Mouse (Mus musculus) CH12.LX (cell line): ENCODE measurements around the gene Ost4. TPM values are rescaled to one million over a fixed set of nuclear protein-coding genes. Genes with fewer than 3 reads are reported as not detected.

Source experiments
- DNase-seq: peaks from one replicate; pipeline ENCODE4 v3.0.0-alpha.2; 2013; ENCODE audit errors: extremely low read depth
- H3K27ac ChIP-seq: 2 replicates; pipeline ENCODE4 v1.5.1; 2012; ENCODE audit warnings: low read depth, mild to moderate bottlenecking, control low read depth, moderate library complexity; ENCODE audit not compliant: insufficient read depth
- H3K27me3 ChIP-seq: replicated peaks from 2 replicates; pipeline ENCODE3; 2012; ENCODE audit warnings: inconsistent platforms
- H3K36me3 ChIP-seq, 2 experiments: replicated peaks in 1 of 2; 2 replicates each; pipeline versions ENCODE3 to v1.6.1; 2012; ENCODE audit warnings: inconsistent platforms in 1 of 2, low read length in 1 of 2, mild to moderate bottlenecking in 1 of 2, mixed read lengths in 1 of 2, moderate library complexity in 1 of 2; ENCODE audit not compliant: control insufficient read depth in 1 of 2, insufficient read depth in 1 of 2
- H3K4me1 ChIP-seq, 2 experiments: 2 replicates each; pipeline ENCODE4 v1.6.1; 2012; ENCODE audit warnings: inconsistent platforms in 1 of 2, moderate library complexity in 1 of 2; ENCODE audit not compliant: insufficient read depth in 2 of 2, control insufficient read depth in 1 of 2
- H3K4me2 ChIP-seq: 2 replicates; pipeline ENCODE4 v1.6.1; 2012; ENCODE audit warnings: low read depth, mild to moderate bottlenecking, control low read depth; ENCODE audit not compliant: poor library complexity, insufficient read depth, severe bottlenecking
- H3K4me3 ChIP-seq, 3 experiments: fragments of 150-350 bp in 1 of 3; sonication (generic) in 1 of 3; replicated peaks in 1 of 3; 2 replicates each; pipeline versions ENCODE3 to v1.5.1; 2011 to 2012; ENCODE audit warnings: low read depth in 2 of 3, low read length in 2 of 3, mild to moderate bottlenecking in 2 of 3, moderate library complexity in 2 of 3, control low read depth in 1 of 3, improper control_type of control experiment in 1 of 3, inconsistent platforms in 1 of 3, mixed read lengths in 1 of 3; ENCODE audit not compliant: poor library complexity in 1 of 3
- H3K79me2 ChIP-seq: replicated peaks from 2 replicates; pipeline ENCODE4 v1.6.1; 2012; ENCODE audit warnings: mild to moderate bottlenecking, moderate library complexity; ENCODE audit not compliant: control insufficient read depth, poor library complexity, insufficient read depth, severe bottlenecking; ENCODE audit errors: extremely low read depth
- H3K9ac ChIP-seq: 2 replicates; pipeline ENCODE4 v1.6.1; 2012; ENCODE audit warnings: low read depth, mild to moderate bottlenecking, control low read depth, moderate library complexity; ENCODE audit not compliant: insufficient read depth
- H3K9me3 ChIP-seq: replicated peaks from 2 replicates; pipeline ENCODE3; 2012; ENCODE audit warnings: low read length, inconsistent platforms, mixed read lengths
- CHD1 ChIP-seq: IDR thresholded peaks from 2 replicates; pipeline ENCODE4 v1.6.1; 2012; ENCODE audit warnings: low read depth, low read length, improper control_type of control experiment, inconsistent platforms
- CHD2 ChIP-seq: IDR thresholded peaks from 2 replicates; pipeline ENCODE4 v1.6.1; 2011; ENCODE audit warnings: low read length, improper control_type of control experiment
- CTCF ChIP-seq, 2 experiments: IDR thresholded peaks in 1 of 2; conservative IDR thresholded peaks in 1 of 2; 2 replicates each; pipeline ENCODE4 v1.5.1; 2011 to 2012; ENCODE audit warnings: low read depth in 2 of 2, low read length in 2 of 2, improper control_type of control experiment in 1 of 2, inconsistent platforms in 1 of 2, mild to moderate bottlenecking in 1 of 2, moderate library complexity in 1 of 2
- E2F4 ChIP-seq: IDR thresholded peaks from 2 replicates; pipeline ENCODE4 v1.6.1; 2011; ENCODE audit warnings: low read depth, low read length, improper control_type of control experiment; ENCODE audit not compliant: insufficient replicate concordance
- ELF1 ChIP-seq: IDR thresholded peaks from 2 replicates; pipeline ENCODE4 v1.6.1; 2014; ENCODE audit warnings: low read depth, mild to moderate bottlenecking, inconsistent platforms, low read length, improper control_type of control experiment
- EP300 ChIP-seq: IDR thresholded peaks from 2 replicates; pipeline ENCODE4 v1.6.1; 2011; ENCODE audit warnings: low read length, improper control_type of control experiment
- HCFC1 ChIP-seq: IDR thresholded peaks from 2 replicates; pipeline ENCODE4 v1.6.1; 2012; ENCODE audit warnings: low read depth, mild to moderate bottlenecking, inconsistent platforms, low read length, improper control_type of control experiment
- IRF4 ChIP-seq: IDR thresholded peaks from 2 replicates; pipeline ENCODE4 v1.6.1; 2014; ENCODE audit warnings: low read depth, mild to moderate bottlenecking, inconsistent platforms, low read length, improper control_type of control experiment
- JUN ChIP-seq: IDR thresholded peaks from 2 replicates; pipeline ENCODE4 v1.6.1; 2011; ENCODE audit warnings: low read depth, mild to moderate bottlenecking, low read length, improper control_type of control experiment, moderate library complexity; ENCODE audit not compliant: insufficient read depth
- JUND ChIP-seq: conservative IDR thresholded peaks from 2 replicates; pipeline ENCODE4 v1.6.1; 2011; ENCODE audit warnings: low read depth, low read length, improper control_type of control experiment
- MAFK ChIP-seq: IDR thresholded peaks from 2 replicates; pipeline ENCODE4 v1.6.1; 2011; ENCODE audit warnings: low read length, improper control_type of control experiment; ENCODE audit not compliant: insufficient replicate concordance
- MAZ ChIP-seq: IDR thresholded peaks from 2 replicates; pipeline ENCODE4 v1.6.1; 2012; ENCODE audit warnings: low read depth, mild to moderate bottlenecking, inconsistent platforms, low read length, improper control_type of control experiment, moderate library complexity
- MEF2A ChIP-seq: IDR thresholded peaks from 2 replicates; pipeline ENCODE4 v1.6.1; 2014; ENCODE audit warnings: low read depth, mild to moderate bottlenecking, inconsistent platforms, low read length, improper control_type of control experiment, borderline replicate concordance
- MYC ChIP-seq: IDR thresholded peaks from 2 replicates; pipeline ENCODE4 v1.6.1; 2011; ENCODE audit warnings: low read depth, mild to moderate bottlenecking, improper control_type of control experiment, low read length
- NELFE ChIP-seq: IDR thresholded peaks from 2 replicates; pipeline ENCODE4 v1.6.1; 2011; ENCODE audit warnings: low read depth, low read length, improper control_type of control experiment
- NRF1 ChIP-seq: IDR thresholded peaks from 2 replicates; pipeline ENCODE4 v1.6.1; 2014; ENCODE audit warnings: low read depth, mild to moderate bottlenecking, inconsistent platforms, low read length, improper control_type of control experiment, moderate library complexity
- POLR2A ChIP-seq: IDR thresholded peaks from 2 replicates; pipeline ENCODE4 v1.6.1; 2011; ENCODE audit warnings: low read depth, mild to moderate bottlenecking, improper control_type of control experiment, low read length
- RAD21 ChIP-seq: IDR thresholded peaks from 2 replicates; pipeline ENCODE4 v1.6.1; 2011; ENCODE audit warnings: low read depth, mild to moderate bottlenecking, low read length, improper control_type of control experiment, moderate library complexity
- SMC3 ChIP-seq: IDR thresholded peaks from 2 replicates; pipeline ENCODE4 v1.6.1; 2011; ENCODE audit warnings: low read depth, low read length, improper control_type of control experiment
- TBP ChIP-seq: conservative IDR thresholded peaks from 2 replicates; pipeline ENCODE4 v1.6.1; 2011; ENCODE audit warnings: low read depth, low read length, improper control_type of control experiment
- USF1 ChIP-seq: IDR thresholded peaks from 2 replicates; pipeline ENCODE4 v1.6.1; 2014; ENCODE audit warnings: low read depth, mild to moderate bottlenecking, inconsistent platforms, low read length, improper control_type of control experiment
- USF2 ChIP-seq: conservative IDR thresholded peaks from 2 replicates; pipeline ENCODE4 v1.6.1; 2011; ENCODE audit warnings: low read depth, low read length, improper control_type of control experiment
- dilution Hi-C: fragments of 300-500 bp; cut with MboI; formaldehyde crosslinking; loops from 2 replicates; pipeline ENCODE4 v1.14.3; 2020; ENCODE audit warnings: low sequenced_read_pairs; ENCODE audit not compliant: extremely low pct_unique_long_range_greater_than_20kb, extremely low pct_ligation_motif_present
- in situ Hi-C: fragments of 300-500 bp; cut with MboI; formaldehyde crosslinking; loops from 3 replicates; pipeline ENCODE4 v1.14.3; 2019; ENCODE audit warnings: low sequenced_read_pairs, low pct_ligation_motif_present, low pct_unique_long_range_greater_than_20kb, mixed read lengths
- polyA plus RNA-seq: library from polyadenylated mRNA; unstranded; fragments of >175 nt; gene quantifications from 2 replicates; pipeline ENCODE4 v1.2.1, GENCODE M21; 2012; ENCODE audit warnings: low read depth; ENCODE audit not compliant: insufficient read length
- total RNA-seq, 2 experiments: library from RNA; depleted of rRNA; stranded (reverse); fragments of 300-350 nt in 1 of 2; fragments of >200 nt in 1 of 2; gene quantifications; 2 replicates each; pipeline ENCODE4 v1.2.3; 2012 to 2014

Gene Ost4
- total and polyA plus RNA-seq, 3 experiments, result 181 to 330 (median 263) TPM

DNA sequence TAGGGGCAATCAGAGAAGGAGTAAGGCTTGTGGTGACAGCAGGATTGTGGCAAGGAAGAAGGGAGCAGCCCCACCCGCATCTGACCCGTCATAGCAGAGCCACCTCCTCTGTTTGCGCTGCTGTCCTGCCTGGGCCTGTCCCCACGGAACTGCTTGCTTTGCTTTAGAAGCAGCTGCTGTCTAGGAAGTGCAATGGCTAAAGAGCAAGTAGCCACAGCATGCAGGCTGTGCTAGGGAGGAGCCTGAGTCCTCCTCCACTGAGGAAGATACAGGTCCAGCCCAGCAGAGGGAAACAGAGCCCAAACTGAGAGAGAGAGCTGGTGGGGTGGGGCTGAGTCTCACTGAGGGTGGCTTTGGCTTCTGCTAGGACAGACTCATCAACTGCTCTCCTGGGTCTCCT, 43.7 kb downstream of the Ost4 start:
- dilution Hi-C loops, result no loop called here
- Histone ChIP-seq H3K27ac (no peak overlapping the region), H3K4me2 (no peak overlapping the region), H3K4me3 (no peak overlapping the region), H3K27me3 (peaks cover 2% of the 10 kb centered on the region), H3K4me1 (peaks cover 21 to 41% of the 10 kb centered on the region in 2 experiments), H3K36me3 (peaks cover 0 to 3% of the 10 kb centered on the region in 2 experiments), H3K9ac (no peak overlapping the region), H3K9me3 (no peaks in the 10 kb centered on the region), H3K79me2 (no peaks in the 10 kb centered on the region)
- TF ChIP-seq CHD2 (no peak), ELF1 (peak; percentile 58), RAD21 (peak; percentile 56), CTCF (conservative IDR thresholded peaks at IDR 0.05 in 1 of 2, IDR thresholded peaks at IDR 0.05 in 1 of 2; ENCODE audit: low read depth in 2 of 2, low read length in 2 of 2) (peak in 1 of 2 experiments; percentile 62; a peak in 2 of 4 replicates), IRF4 (peak; percentile 46; the same call in 1 of the 2 replicates), E2F4 (no peak), NELFE (no peak), NRF1 (no peak), JUND (no peak), MEF2A (0 out of 2 replicates have a peak, but pooled peaks have one; percentile 33), MAFK (no peak), CHD1 (no peak), USF1 (no peak), HCFC1 (no peak), SMC3 (peak; percentile 42; the same call in 1 of the 2 replicates), MAZ (peak; percentile 31; the same call in 1 of the 2 replicates)
- in situ Hi-C loops, result no loop called here
- DNase-seq, result peak; percentile 50

- no peak for DNase-seq
- H3K9me3 ChIP-seq, result no peaks in the 10 kb centered on the region
- H3K4me2 ChIP-seq, result no peak overlapping the region
- H3K9ac ChIP-seq, result no peak overlapping the region
- H3K27ac ChIP-seq, result no peak overlapping the region
- peaks cover 33% of the 10 kb centered on the region for H3K27me3 ChIP-seq
- no peaks in the 10 kb centered on the region for H3K4me1 ChIP-seq
- no peaks in the 10 kb centered on the region for H3K79me2 ChIP-seq
- dilution Hi-C loops (no loop called here), in situ Hi-C loops (loop anchor here (10.0 kb wide), 1 partner anchor 151 kb away; no protein-coding TSS in a partner anchor)
- TF ChIP-seq CTCF (conservative IDR thresholded peaks at IDR 0.05 in 1 of 2, IDR thresholded peaks at IDR 0.05 in 1 of 2; ENCODE audit: low read depth in 2 of 2, low read length in 2 of 2), result peak in 1 of 2 experiments; percentile 58; a peak in 2 of 4 replicates
- no peak for TF ChIP-seq JUN
- TF ChIP-seq USF2, result no peak
- TF ChIP-seq RAD21, result peak; percentile 21
- no peak for TF ChIP-seq TBP
- no peak for TF ChIP-seq CHD1
- TF ChIP-seq EP300, result no peak
- peak; percentile 53 for TF ChIP-seq SMC3
- no peak for TF ChIP-seq MYC
- TF ChIP-seq POLR2A, result no peak
- TF ChIP-seq CHD2, result no peak
- H3K4me3 ChIP-seq, result no peak overlapping the region
- no peaks in the 10 kb centered on the region for H3K36me3 ChIP-seq
These were observed 51.5 kb downstream of the Ost4 start for GRCm38 (mm10) chr5:30856124-30856523.

Other genes starting within 250 kb of the Ost4 start
- 89.4 and 99.1 TPM in 2 replicates for gene Cenpa, start 241.0 kb downstream of the Ost4 start, total RNA-seq (2012; rRNA removed)
- 125 and 138 TPM in 2 replicates for gene Cenpa, start 241.0 kb downstream of the Ost4 start, total RNA-seq (2014; rRNA removed)
- 143 and 163 TPM in 2 replicates for gene Cenpa, start 241.0 kb downstream of the Ost4 start, polyA plus RNA-seq
- gene Dpysl5, start 196.2 kb downstream of the Ost4 start, total RNA-seq (2012; rRNA removed), result 0.21 TPM in 1 of 2 replicates, not detected in the other
- gene Dpysl5, start 196.2 kb downstream of the Ost4 start, total RNA-seq (2014; rRNA removed), result not detected in 2 replicates
- not detected in 2 replicates for gene Dpysl5, start 196.2 kb downstream of the Ost4 start, polyA plus RNA-seq
- 1.3 and 1.6 TPM in 2 replicates for gene Mapre3, start 93.1 kb downstream of the Ost4 start, total RNA-seq (2012; rRNA removed)
- 0.28 and 0.30 TPM in 2 replicates for gene Mapre3, start 93.1 kb downstream of the Ost4 start, total RNA-seq (2014; rRNA removed)
- gene Mapre3, start 93.1 kb downstream of the Ost4 start, polyA plus RNA-seq, result 1.5 and 2.3 TPM in 2 replicates
- 31.9 and 36.7 TPM in 2 replicates for gene Tmem214, start 39.8 kb downstream of the Ost4 start, total RNA-seq (2012; rRNA removed)
- 25.2 and 28.3 TPM in 2 replicates for gene Tmem214, start 39.8 kb downstream of the Ost4 start, total RNA-seq (2014; rRNA removed)
- 28.0 and 35.3 TPM in 2 replicates for gene Tmem214, start 39.8 kb downstream of the Ost4 start, polyA plus RNA-seq
- gene Agbl5, start 19.1 kb downstream of the Ost4 start, total RNA-seq (2012; rRNA removed), result 8.0 and 9.3 TPM in 2 replicates
- 3.5 and 4.1 TPM in 2 replicates for gene Agbl5, start 19.1 kb downstream of the Ost4 start, total RNA-seq (2014; rRNA removed)
- 8.4 and 11.6 TPM in 2 replicates for gene Agbl5, start 19.1 kb downstream of the Ost4 start, polyA plus RNA-seq
- 0.34 TPM in 2 replicates for gene Emilin1, start 5.6 kb upstream of the Ost4 start, total RNA-seq (2012; rRNA removed)
- 0.05 and 0.11 TPM in 2 replicates for gene Emilin1, start 5.6 kb upstream of the Ost4 start, total RNA-seq (2014; rRNA removed)
- 0.33 and 0.63 TPM in 2 replicates for gene Emilin1, start 5.6 kb upstream of the Ost4 start, polyA plus RNA-seq
- 3.7 and 5.7 TPM in 2 replicates for gene Khk, start 13.6 kb upstream of the Ost4 start, total RNA-seq (2012; rRNA removed)
- 1.9 and 2.5 TPM in 2 replicates for gene Khk, start 13.6 kb upstream of the Ost4 start, total RNA-seq (2014; rRNA removed)
- gene Khk, start 13.6 kb upstream of the Ost4 start, polyA plus RNA-seq, result 2.9 and 3.7 TPM in 2 replicates
- not detected in 2 replicates for gene Cgref1, start 37.8 kb upstream of the Ost4 start, total RNA-seq (2012; rRNA removed)
- not detected in 2 replicates for gene Cgref1, start 37.8 kb upstream of the Ost4 start, total RNA-seq (2014; rRNA removed)
- gene Cgref1, start 37.8 kb upstream of the Ost4 start, polyA plus RNA-seq, result not detected in 2 replicates
- gene Preb, start 52.6 kb upstream of the Ost4 start, total RNA-seq (2012; rRNA removed), result 96.5 and 99.8 TPM in 2 replicates
- 70.9 and 87.3 TPM in 2 replicates for gene Preb, start 52.6 kb upstream of the Ost4 start, total RNA-seq (2014; rRNA removed)
- 143 and 145 TPM in 2 replicates for gene Preb, start 52.6 kb upstream of the Ost4 start, polyA plus RNA-seq
- gene Tcf23, start 60.9 kb upstream of the Ost4 start, total RNA-seq (2012; rRNA removed), result not detected in 2 replicates
- not detected in 2 replicates for gene Tcf23, start 60.9 kb upstream of the Ost4 start, total RNA-seq (2014; rRNA removed)
- not detected in 2 replicates for gene Tcf23, start 60.9 kb upstream of the Ost4 start, polyA plus RNA-seq
- gene Atraid, start 140.5 kb upstream of the Ost4 start, total RNA-seq (2012; rRNA removed), result 48.8 and 58.0 TPM in 2 replicates
- 88.7 TPM in 2 replicates for gene Atraid, start 140.5 kb upstream of the Ost4 start, total RNA-seq (2014; rRNA removed)
- gene Atraid, start 140.5 kb upstream of the Ost4 start, polyA plus RNA-seq, result 52.7 and 60.1 TPM in 2 replicates
- 10.9 and 15.4 TPM in 2 replicates for gene Slc5a6, start 141.1 kb upstream of the Ost4 start, total RNA-seq (2012; rRNA removed)
- 8.9 and 9.0 TPM in 2 replicates for gene Slc5a6, start 141.1 kb upstream of the Ost4 start, total RNA-seq (2014; rRNA removed)
- gene Slc5a6, start 141.1 kb upstream of the Ost4 start, polyA plus RNA-seq, result 17.1 and 18.6 TPM in 2 replicates
- gene Cad, start 147.0 kb upstream of the Ost4 start, total RNA-seq (2012; rRNA removed), result 106 and 135 TPM in 2 replicates
- gene Cad, start 147.0 kb upstream of the Ost4 start, total RNA-seq (2014; rRNA removed), result 43.1 and 44.3 TPM in 2 replicates
- gene Cad, start 147.0 kb upstream of the Ost4 start, polyA plus RNA-seq, result 108 and 123 TPM in 2 replicates
- gene Dnajc5g, start 198.5 kb upstream of the Ost4 start, total RNA-seq (2012; rRNA removed), result not detected in 2 replicates
- gene Dnajc5g, start 198.5 kb upstream of the Ost4 start, total RNA-seq (2014; rRNA removed), result not detected in 2 replicates
- not detected in 2 replicates for gene Dnajc5g, start 198.5 kb upstream of the Ost4 start, polyA plus RNA-seq
- not detected in 2 replicates for gene Slc30a3, start 200.4 kb upstream of the Ost4 start, total RNA-seq (2012; rRNA removed)
- not detected in 2 replicates for gene Slc30a3, start 200.4 kb upstream of the Ost4 start, total RNA-seq (2014; rRNA removed)
- not detected in 2 replicates for gene Slc30a3, start 200.4 kb upstream of the Ost4 start, polyA plus RNA-seq
- gene Trim54, start 208.9 kb upstream of the Ost4 start, total RNA-seq (2012; rRNA removed), result not detected in 2 replicates
- not detected in 2 replicates for gene Trim54, start 208.9 kb upstream of the Ost4 start, total RNA-seq (2014; rRNA removed)
- not detected in 2 replicates for gene Trim54, start 208.9 kb upstream of the Ost4 start, polyA plus RNA-seq
- not detected in 2 replicates for gene Ucn, start 231.0 kb upstream of the Ost4 start, total RNA-seq (2012; rRNA removed)
- not detected in 2 replicates for gene Ucn, start 231.0 kb upstream of the Ost4 start, total RNA-seq (2014; rRNA removed)
- not detected in 2 replicates for gene Ucn, start 231.0 kb upstream of the Ost4 start, polyA plus RNA-seq
- 24.0 and 30.3 TPM in 2 replicates for gene Mpv17, start 246.5 kb upstream of the Ost4 start, total RNA-seq (2012; rRNA removed)
- 37.6 and 39.7 TPM in 2 replicates for gene Mpv17, start 246.5 kb upstream of the Ost4 start, total RNA-seq (2014; rRNA removed)
- 32.8 and 40.4 TPM in 2 replicates for gene Mpv17, start 246.5 kb upstream of the Ost4 start, polyA plus RNA-seq